Comparison of ENCODE assay signal across 16 mouse cellular contexts in genomic region chr13:102756071-102756470, GRCm38 (mm10).
"Had no signal": no experiment of that assay in that cellular context is flagged by ENCODE, and none has a peak within 500 bp of the region (broad histone marks: within the 10 kb centered on the region; RNA-seq: fewer than 3 reads in every experiment).

No protein-coding gene starts in this region.

- H3K27me3 ChIP-seq: limb, embryonic 15.5 days; liver, embryonic 12.5 days; midbrain, embryonic 15.5 days had no signal

- H3K4me1 ChIP-seq: limb, embryonic 15.5 days; midbrain, embryonic 10.5 days; midbrain, embryonic 15.5 days had no signal

- H3K9ac ChIP-seq: limb, embryonic 15.5 days; liver, embryonic 12.5 days; lung, embryonic 14.5 days; midbrain, embryonic 15.5 days had no signal

- H3K27ac ChIP-seq: layer of hippocampus, adult 2 months; left cerebral cortex, adult 2 months; limb, embryonic 15.5 days; liver, embryonic 12.5 days; midbrain, embryonic 10.5 days; midbrain, embryonic 15.5 days had no signal

- H3K4me3 ChIP-seq: layer of hippocampus, adult 2 months; left cerebral cortex, adult 2 months; limb, embryonic 15.5 days; liver, embryonic 12.5 days; midbrain, embryonic 10.5 days; midbrain, embryonic 15.5 days had no signal

- H3K9me3 ChIP-seq: limb, embryonic 15.5 days; liver, embryonic 12.5 days; midbrain, embryonic 10.5 days; midbrain, embryonic 15.5 days had no signal

- ATAC-seq: liver, embryonic 12.5 days; midbrain, embryonic 15.5 days had no signal

- DNase-seq: kidney, adult 9 months; kidney, postnatal 10 days; kidney, postnatal 4 days; lung, embryonic 14.5 days; lung, postnatal 10 days; lung, postnatal 4 days; right cerebral cortex, adult 18-20 months; right cerebral cortex, postnatal 25 days; thymus, adult 2 months; thymus, postnatal 25 days had no signal

- H3K4me2 ChIP-seq: limb, embryonic 15.5 days; liver, embryonic 12.5 days; lung, embryonic 14.5 days; midbrain, embryonic 15.5 days had no signal
